Mouse (Mus musculus) liver, postnatal 0 days (tissue): ENCODE results near the gene Cdkl4. TPM values are rescaled to one million over a fixed set of nuclear protein-coding genes. Genes with fewer than 3 reads are reported as not detected.

ENCODE experiments used
- ATAC-seq: fragments of 200-750 bp; cut with Nextera tagmentation; 2 replicates; pipeline ENCODE4 v1.8.0; 2017; ENCODE audit warnings: mild to moderate bottlenecking, moderate library complexity
- DNase-seq: peaks from one replicate; pipeline ENCODE4 v3.0.0-alpha.2; 2016
- H3K27ac ChIP-seq: fragments of 300-500 bp; sonication (generic); 2 replicates; pipeline ENCODE4 v1.5.1; 2014; ENCODE audit warnings: antibody characterized with exemption, moderate library complexity, mild to moderate bottlenecking, low read depth
- H3K27me3 ChIP-seq: fragments of 300-500 bp; sonication (generic); 2 replicates; pipeline ENCODE4 v1.6.1; 2014; ENCODE audit warnings: low read length, control low read depth, mixed read lengths; ENCODE audit not compliant: insufficient read depth
- H3K36me3 ChIP-seq: fragments of 300-500 bp; sonication (generic); replicated peaks from 2 replicates; pipeline ENCODE4 v1.6.1; 2014; ENCODE audit warnings: mild to moderate bottlenecking, control low read depth, low read length, moderate library complexity, mixed read lengths; ENCODE audit not compliant: insufficient read depth
- H3K4me1 ChIP-seq: fragments of 300-500 bp; sonication (generic); 2 replicates; pipeline ENCODE4 v1.6.1; 2014; ENCODE audit warnings: antibody characterized with exemption, mild to moderate bottlenecking, control low read depth; ENCODE audit not compliant: insufficient read depth
- H3K4me2 ChIP-seq: fragments of 300-500 bp; sonication (generic); 2 replicates; pipeline ENCODE4 v1.6.1; 2014; ENCODE audit warnings: low read depth, mild to moderate bottlenecking, low read length, moderate library complexity, mixed read lengths
- H3K4me3 ChIP-seq: fragments of 300-500 bp; sonication (generic); 2 replicates; pipeline ENCODE4 v1.5.1; 2014; ENCODE audit warnings: low read depth, low read length
- H3K9ac ChIP-seq: fragments of 300-500 bp; sonication (generic); replicated peaks from 2 replicates; pipeline ENCODE4 v1.6.1; 2014; ENCODE audit warnings: mild to moderate bottlenecking, moderate library complexity
- H3K9me3 ChIP-seq: fragments of 300-500 bp; sonication (generic); 2 replicates; pipeline ENCODE4 v1.6.1; 2016; ENCODE audit warnings: mild to moderate bottlenecking, control low read depth, low read length, mixed read lengths
- CTCF ChIP-seq: sonication (generic); IDR thresholded peaks from 2 replicates; pipeline ENCODE4 v1.5.1; 2016; ENCODE audit warnings: antibody characterized with exemption, low read depth
- EP300 ChIP-seq: IDR thresholded peaks from 2 replicates; pipeline ENCODE4 v1.6.1; 2016; ENCODE audit warnings: antibody characterized with exemption, low read depth, mild to moderate bottlenecking
- WGBS: fragments of 180-500 bp; shearing (Covaris S2); extraction: QIAGEN DNeasy Blood & Tissue Kit; methylation state at CpG from one replicate; pipeline ENCODE4 v1.1.7; 2014; ENCODE audit not compliant: insufficient replicate concordance; 5-methylcytosine and 5-hydroxymethylcytosine counted together
- polyA plus RNA-seq: library from polyadenylated mRNA; unstranded; fragments of >200 nt; fragmentation: Nextera tagmentation; extraction: Ambion mirVana; gene quantifications from 2 replicates; pipeline ENCODE4 v1.2.1, GENCODE M21; 2015

The Cdkl4 gene
- polyA plus RNA-seq, 1 experiment from 2014 or later: 0.34 TPM

- no peaks in the 10 kb centered on the region for H3K27me3 ChIP-seq
- H3K27ac ChIP-seq: no peak overlapping the region
- H3K4me2 ChIP-seq: no peak overlapping the region
- H3K9me3 ChIP-seq: no peaks in the 10 kb centered on the region
- H3K4me3 ChIP-seq: no peak overlapping the region
- no peak overlapping the region for H3K9ac ChIP-seq
- DNase-seq (no peak), ATAC-seq (no peak)
- no peaks in the 10 kb centered on the region for H3K4me1 ChIP-seq
- peaks cover 41% of the 10 kb centered on the region for H3K36me3 ChIP-seq
- no peak for TF ChIP-seq CTCF
- TF ChIP-seq EP300: no peak
- 91% methylated on average over 19 of the region's 19 CpGs for WGBS
Measured at GRCm38 (mm10) chr17:80603079-80603625, 25.5 kb upstream of the Cdkl4 start.

GRCm38 (mm10) chr17:80601371-80601770 is 23.8 kb upstream of the Cdkl4 start:
- no peak overlapping the region for H3K4me3 ChIP-seq
- H3K9me3 ChIP-seq: no peaks in the 10 kb centered on the region
- DNase-seq (peak; percentile 40), ATAC-seq (no peak)
- no peak overlapping the region for H3K27ac ChIP-seq
- TF ChIP-seq EP300 (no peak), CTCF (peak; percentile 48)
- no peak overlapping the region for H3K4me2 ChIP-seq
- WGBS: 70% methylated on average over 13 of the region's 13 CpGs
- H3K9ac ChIP-seq: no peak overlapping the region
- H3K36me3 ChIP-seq: peaks cover 41% of the 10 kb centered on the region
- H3K4me1 ChIP-seq: no peaks in the 10 kb centered on the region
- H3K27me3 ChIP-seq: no peaks in the 10 kb centered on the region

GRCm38 (mm10) chr17:80583051-80583450 is 5.4 kb upstream of the Cdkl4 start:
- H3K27ac ChIP-seq: no peak overlapping the region
- no peaks in the 10 kb centered on the region for H3K4me1 ChIP-seq
- TF ChIP-seq EP300: no peak
- no peak for TF ChIP-seq CTCF
- no peaks in the 10 kb centered on the region for H3K27me3 ChIP-seq
- H3K4me3 ChIP-seq: no peak overlapping the region
- no peak overlapping the region for H3K4me2 ChIP-seq
- DNase-seq: no peak
- WGBS: 81% methylated on average over 6 of the region's 6 CpGs
- H3K9me3 ChIP-seq: no peaks in the 10 kb centered on the region
- ATAC-seq: no peak
- H3K36me3 ChIP-seq: 0 out of 2 replicates have a peak, but pooled peaks cover 6% of the 10 kb centered on the region
- no peak overlapping the region for H3K9ac ChIP-seq

- Histone ChIP-seq H3K9me3 (no peaks in the 10 kb centered on the region), H3K4me3 (no peak overlapping the region), H3K27ac (no peak overlapping the region), H3K4me1 (peaks cover 10% of the 10 kb centered on the region), H3K27me3 (no peaks in the 10 kb centered on the region), H3K9ac (no peak overlapping the region), H3K36me3 (0 out of 2 replicates have a peak, but pooled peaks cover 6% of the 10 kb centered on the region), H3K4me2 (no peak overlapping the region)
- DNase-seq: no peak
- no peak for TF ChIP-seq CTCF
- TF ChIP-seq EP300: no peak
- ATAC-seq: no peak
- WGBS: 82% methylated on average over 6 of the region's 6 CpGs
Measured at GRCm38 (mm10) chr17:80579901-80580300, 2.3 kb upstream of the Cdkl4 start.

- TF ChIP-seq CTCF: no peak
- TF ChIP-seq EP300: no peak
- no peaks in the 10 kb centered on the region for H3K9me3 ChIP-seq
- no peak for ATAC-seq
- no peak overlapping the region for H3K4me3 ChIP-seq
- no peak overlapping the region for H3K9ac ChIP-seq
- no peak overlapping the region for H3K27ac ChIP-seq
- DNase-seq: no peak
- H3K4me2 ChIP-seq: no peak overlapping the region
- no peaks in the 10 kb centered on the region for H3K27me3 ChIP-seq
- WGBS: 87% methylated on average over 9 of the region's 9 CpGs
- 0 out of 2 replicates have a peak, but pooled peaks cover 6% of the 10 kb centered on the region for H3K36me3 ChIP-seq
- H3K4me1 ChIP-seq: peaks cover 10% of the 10 kb centered on the region
Measured at GRCm38 (mm10) chr17:80579089-80579488, 1.5 kb upstream of the Cdkl4 start.

- Histone ChIP-seq H3K36me3 (0 out of 2 replicates have a peak, but pooled peaks cover 6% of the 10 kb centered on the region), H3K4me1 (peaks cover 10% of the 10 kb centered on the region), H3K9ac (no peak overlapping the region), H3K27me3 (no peaks in the 10 kb centered on the region), H3K9me3 (no peaks in the 10 kb centered on the region), H3K4me2 (no peak overlapping the region), H3K27ac (no peak overlapping the region), H3K4me3 (no peak overlapping the region)
- no peak for ATAC-seq
- TF ChIP-seq CTCF (no peak), EP300 (no peak)
- 71% methylated on average over 1 of the region's 1 CpGs for WGBS
- no peak for DNase-seq
Measured at GRCm38 (mm10) chr17:80578041-80578440, 428 bp upstream of the Cdkl4 start.
